Comparison of ENCODE assay signal across 13 mouse cellular contexts in the genomic region with DNA sequence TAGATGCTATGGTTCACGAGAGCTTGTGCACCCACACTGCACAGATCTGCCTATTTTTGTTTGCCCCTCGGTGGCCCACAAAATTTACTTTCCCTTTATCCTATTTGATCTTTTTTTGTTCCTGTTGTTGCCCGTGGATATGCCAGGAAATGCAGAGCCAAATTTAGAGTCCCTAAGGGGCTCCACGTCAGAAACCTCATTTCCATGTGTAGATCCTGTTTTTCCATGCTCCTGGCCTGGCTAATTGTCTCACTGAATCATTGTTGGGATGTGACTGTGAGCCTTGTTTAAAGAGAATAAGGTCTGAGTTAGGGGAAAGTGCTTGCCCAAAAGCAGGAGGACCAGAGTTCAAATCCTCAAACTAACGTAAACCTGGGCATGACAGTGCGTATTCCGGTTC. TPM values are rescaled to one million over a fixed set of nuclear protein-coding genes. Genes with fewer than 3 reads are reported as not detected.
A peak's percentile ranks its signal among the peaks of the same experiment; 100 is the strongest.
DNase-seq lines count a peak whose midpoint lies in the region; ATAC-seq lines count a peak whose summit lies in the region.
"Had no signal": no experiment of that assay in that cellular context is flagged by ENCODE, and none has a peak within 500 bp of the region (broad histone marks: within the 10 kb centered on the region; RNA-seq: fewer than 3 reads in every experiment).

No protein-coding gene starts in this region.

- peaks cover 50% of the 10 kb centered on the region for H3K4me1 ChIP-seq in heart, embryonic 10.5 days
- H3K4me1 ChIP-seq in midbrain, embryonic 12.5 days = peaks cover 18% of the 10 kb centered on the region

- H3K27me3 ChIP-seq in heart, embryonic 10.5 days (ENCODE audit: insufficient read depth, poor library complexity, severe bottlenecking) = no peaks in the 10 kb centered on the region
- H3K27me3 ChIP-seq in midbrain, embryonic 12.5 days = no peaks in the 10 kb centered on the region

- H3K9ac ChIP-seq in midbrain, embryonic 12.5 days (replicated peaks) = no peak overlapping the region

- 68% methylated on average over 7 of the region's 7 CpGs for WGBS in heart, embryonic 10.5 days
- WGBS in midbrain, embryonic 12.5 days = 79% methylated on average over 7 of the region's 7 CpGs

- no peak for ATAC-seq in midbrain, embryonic 12.5 days (ENCODE audit: low FRiP score, low read depth)

- H3K36me3 ChIP-seq in heart, embryonic 10.5 days = peaks cover 40% of the 10 kb centered on the region
- peaks cover 23% of the 10 kb centered on the region for H3K36me3 ChIP-seq in midbrain, embryonic 12.5 days

- no peak overlapping the region for H3K4me2 ChIP-seq in midbrain, embryonic 12.5 days (replicated peaks)
- H3K4me2 ChIP-seq: liver, embryonic 11.5 days had no signal

- DNase-seq in adrenal gland, postnatal 10 days = peak; percentile 37
- no peak for DNase-seq in adrenal gland, adult 2 months
- peak; percentile 21 to 40 for DNase-seq in kidney, postnatal 36 days
- DNase-seq in kidney, postnatal 25 days = no peak
- DNase-seq in heart, embryonic 10.5 days (ENCODE audit: low spot score) = no peak
- no peak for DNase-seq in adrenal gland, adult 18-20 months (ENCODE audit: low spot score in 2 of 2)
- no peak for DNase-seq in right cerebral cortex, postnatal 36 days (ENCODE audit: low spot score in 2 of 2)
- DNase-seq: cerebellum, adult 9-11 months; lung, postnatal 36 days; right cerebral cortex, adult 18-20 months had no signal

- H3K4me3 ChIP-seq in heart, embryonic 10.5 days = no peak overlapping the region
- no peak overlapping the region for H3K4me3 ChIP-seq in midbrain, embryonic 12.5 days

- peak overlapping the region; percentile 77 for H3K27ac ChIP-seq in heart, embryonic 10.5 days
- peak overlapping the region; percentile 77 for H3K27ac ChIP-seq in midbrain, embryonic 12.5 days (replicated peaks)
- H3K27ac ChIP-seq: kidney, postnatal 0 days had no signal

- H3K9me3 ChIP-seq in heart, embryonic 10.5 days = no peaks in the 10 kb centered on the region
- 0 out of 2 replicates have a peak, but pooled peaks cover 4% of the 10 kb centered on the region for H3K9me3 ChIP-seq in midbrain, embryonic 12.5 days

RNA-seq across cellular contexts. Expression of a gene that starts 44.4 kb away (rescaled TPM):
- 10 to 100 TPM in 1 of 2 experiments, 1 to 10 TPM in 1; 5.9 to 10.9 TPM for total RNA-seq in adrenal gland, postnatal 10 days (2021)
- 10 to 100 TPM in 1 of 2 experiments, 1 to 10 TPM in 1; 8.2 to 17.8 TPM for total RNA-seq in adrenal gland, adult 2 months (2021)
- 3.6 and 5.1 TPM in 2 replicates for polyA plus RNA-seq in adrenal gland, adult 2 months (2012; rRNA removed)
- polyA plus RNA-seq in heart, embryonic 10.5 days (2016; fragmentation: Nextera tagmentation; extraction: Ambion mirVana) = 5.1 and 7.1 TPM in 2 replicates
- polyA plus RNA-seq in midbrain, embryonic 12.5 days (2016; fragmentation: Nextera tagmentation; extraction: Ambion mirVana) = 1.9 and 2.4 TPM in 2 replicates
- 10 to 100 TPM; 10.6 to 16.3 TPM for total RNA-seq in adrenal gland, adult 18-20 months (2021)

Comparison
In these comparisons a context has a peak if more than half of its experiments do, and no peak if none do; other contexts are left out.
1. DNase-seq: peak in adrenal gland, postnatal 10 days (single experiment) and kidney, postnatal 36 days (2 of 2); none in adrenal gland, adult 2 months (single experiment), kidney, postnatal 25 days (0 of 2), heart, embryonic 10.5 days (single experiment), adrenal gland, adult 18-20 months (0 of 2) and right cerebral cortex, postnatal 36 days (0 of 2).